In genomic region chr17:26476871-26477270, GRCm38 (mm10) we compare ENCODE assay signal across 11 mouse cellular contexts.
"Had no signal": no experiment of that assay in that cellular context is flagged by ENCODE, and none has a peak within 500 bp of the region (broad histone marks: within the 10 kb centered on the region; RNA-seq: fewer than 3 reads in every experiment).

No protein-coding gene starts in this region.

- H3K4me1 ChIP-seq: midbrain, embryonic 13.5 days had no signal

- H3K9me3 ChIP-seq: limb, embryonic 13.5 days; midbrain, embryonic 13.5 days had no signal

- H3K36me3 ChIP-seq: limb, embryonic 13.5 days; midbrain, embryonic 13.5 days had no signal

- H3K4me3 ChIP-seq: layer of hippocampus, adult 2 months; left cerebral cortex, adult 2 months; limb, embryonic 13.5 days; midbrain, embryonic 13.5 days had no signal

- DNase-seq: kidney, adult 9 months; kidney, postnatal 4 days; lung, adult 18-20 months; thymus, postnatal 4 days had no signal

- H3K27ac ChIP-seq: kidney, postnatal 0 days; layer of hippocampus, adult 2 months; left cerebral cortex, adult 2 months; limb, embryonic 13.5 days; liver, embryonic 14.5 days; midbrain, embryonic 13.5 days; stomach, postnatal 0 days had no signal

- H3K27me3 ChIP-seq: limb, embryonic 13.5 days; midbrain, embryonic 13.5 days had no signal

- H3K4me2 ChIP-seq: limb, embryonic 13.5 days; midbrain, embryonic 13.5 days had no signal

- ATAC-seq: midbrain, embryonic 13.5 days had no signal

- H3K9ac ChIP-seq: limb, embryonic 13.5 days; liver, embryonic 14.5 days; midbrain, embryonic 13.5 days had no signal
